Mouse (Mus musculus): ENCODE data around the gene Cdkn2c. TPM values are rescaled to one million over a fixed set of nuclear protein-coding genes. Genes with fewer than 3 reads are reported as not detected.

Gene Cdkn2c
- polyA plus RNA-seq, 1 experiment from 2014 or later: 18.0 TPM

- Histone ChIP-seq H3K4me3 (no peak overlapping the region), H3K9me3 (no peaks in the 10 kb centered on the region), H3K27me3 (peaks cover 71% of the 10 kb centered on the region), H3K4me2 (no peak overlapping the region), H3K36me3 (no peaks in the 10 kb centered on the region), H3K27ac (no peak overlapping the region), H3K9ac (no peak overlapping the region), H3K4me1 (peaks cover 13% of the 10 kb centered on the region)
- ATAC-seq (ENCODE audit: borderline replicate concordance, extremely low read depth, low FRiP score, low TSS enrichment): no peak
- 17% methylated on average over 4 of the region's 4 CpGs for WGBS
Measured at GRCm38 (mm10) chr4:109656301-109656700, 10.7 kb downstream of the Cdkn2c start.

- no peak for ATAC-seq (ENCODE audit: borderline replicate concordance, extremely low read depth, low FRiP score, low TSS enrichment)
- H3K36me3 ChIP-seq: no peaks in the 10 kb centered on the region
- H3K4me1 ChIP-seq: peaks cover 13% of the 10 kb centered on the region
- peaks cover 66% of the 10 kb centered on the region for H3K27me3 ChIP-seq
- H3K9ac ChIP-seq: no peak overlapping the region
- no peaks in the 10 kb centered on the region for H3K9me3 ChIP-seq
- no peak overlapping the region for H3K4me3 ChIP-seq
- 48% methylated on average over 2 of the region's 2 CpGs for WGBS
- no peak overlapping the region for H3K27ac ChIP-seq
- H3K4me2 ChIP-seq: no peak overlapping the region
Measured at GRCm38 (mm10) chr4:109655738-109656137, 11.3 kb downstream of the Cdkn2c start.

GRCm38 (mm10) chr4:109654701-109655100 is 12.3 kb downstream of the Cdkn2c start:
- H3K27me3 ChIP-seq: peaks cover 58% of the 10 kb centered on the region
- no peak for ATAC-seq (ENCODE audit: borderline replicate concordance, extremely low read depth, low FRiP score, low TSS enrichment)

GRCm38 (mm10) chr4:109653251-109653650 is 13.7 kb downstream of the Cdkn2c start:
- Histone ChIP-seq H3K27me3 (peaks cover 45% of the 10 kb centered on the region), H3K9ac (no peak overlapping the region), H3K9me3 (no peaks in the 10 kb centered on the region), H3K27ac (no peak overlapping the region), H3K36me3 (no peaks in the 10 kb centered on the region), H3K4me3 (no peak overlapping the region), H3K4me2 (no peak overlapping the region), H3K4me1 (peaks cover 13% of the 10 kb centered on the region)
- no peak for ATAC-seq (ENCODE audit: borderline replicate concordance, extremely low read depth, low FRiP score, low TSS enrichment)

More at GRCm38 (mm10) chr4:109654701-109655100, 12.3 kb downstream of the Cdkn2c start:
- H3K4me3 ChIP-seq: no peak overlapping the region
- H3K36me3 ChIP-seq: no peaks in the 10 kb centered on the region
- H3K4me2 ChIP-seq: no peak overlapping the region
- no peak overlapping the region for H3K9ac ChIP-seq
- peaks cover 13% of the 10 kb centered on the region for H3K4me1 ChIP-seq
- no peak overlapping the region for H3K27ac ChIP-seq
- no peaks in the 10 kb centered on the region for H3K9me3 ChIP-seq
- 60% methylated on average over 2 of the region's 2 CpGs for WGBS

GRCm38 (mm10) chr4:109649331-109649730 is 17.7 kb downstream of the Cdkn2c start:
- no peak overlapping the region for H3K27ac ChIP-seq
- no peak overlapping the region for H3K4me3 ChIP-seq
- no peak for ATAC-seq (ENCODE audit: borderline replicate concordance, extremely low read depth, low FRiP score, low TSS enrichment)
- H3K4me1 ChIP-seq: no peaks in the 10 kb centered on the region
- no peaks in the 10 kb centered on the region for H3K9me3 ChIP-seq
- H3K36me3 ChIP-seq: no peaks in the 10 kb centered on the region
- no peak overlapping the region for H3K4me2 ChIP-seq
- WGBS: 70% methylated on average over 5 of the region's 5 CpGs
- H3K27me3 ChIP-seq: peaks cover 11% of the 10 kb centered on the region
- no peak overlapping the region for H3K9ac ChIP-seq

GRCm38 (mm10) chr4:109647281-109647680 is 19.7 kb downstream of the Cdkn2c start:
- WGBS: 44% methylated on average over 4 of the region's 4 CpGs
- H3K9me3 ChIP-seq: no peaks in the 10 kb centered on the region
- no peak for ATAC-seq (ENCODE audit: borderline replicate concordance, extremely low read depth, low FRiP score, low TSS enrichment)

GRCm38 (mm10) chr4:109641451-109641850 is 25.5 kb downstream of the Cdkn2c start:
- H3K4me2 ChIP-seq: no peak overlapping the region
- no peak overlapping the region for H3K4me3 ChIP-seq
- 49% methylated on average over 3 of the region's 3 CpGs for WGBS
- no peaks in the 10 kb centered on the region for H3K27me3 ChIP-seq
- no peak overlapping the region for H3K9ac ChIP-seq
- H3K4me1 ChIP-seq: peaks cover 11% of the 10 kb centered on the region; the same call in 1 of the 2 replicates
- no peak overlapping the region for H3K27ac ChIP-seq
- H3K9me3 ChIP-seq: no peaks in the 10 kb centered on the region
- no peaks in the 10 kb centered on the region for H3K36me3 ChIP-seq
- ATAC-seq (ENCODE audit: borderline replicate concordance, extremely low read depth, low FRiP score, low TSS enrichment): peak; percentile 88

More at GRCm38 (mm10) chr4:109647281-109647680, 19.7 kb downstream of the Cdkn2c start:
- Histone ChIP-seq H3K4me1 (no peaks in the 10 kb centered on the region), H3K27ac (no peak overlapping the region), H3K9ac (no peak overlapping the region), H3K36me3 (no peaks in the 10 kb centered on the region), H3K27me3 (0 out of 2 replicates have a peak, but pooled peaks cover 5% of the 10 kb centered on the region), H3K4me3 (no peak overlapping the region), H3K4me2 (no peak overlapping the region)

GRCm38 (mm10) chr4:109640141-109640540 is 26.8 kb downstream of the Cdkn2c start:
- no peak overlapping the region for H3K4me3 ChIP-seq
- H3K9me3 ChIP-seq: no peaks in the 10 kb centered on the region
- no peaks in the 10 kb centered on the region for H3K36me3 ChIP-seq
- 83% methylated on average over 7 of the region's 7 CpGs for WGBS
- H3K4me1 ChIP-seq: peaks cover 11% of the 10 kb centered on the region; the same call in 1 of the 2 replicates
- H3K9ac ChIP-seq: no peak overlapping the region
- H3K4me2 ChIP-seq: no peak overlapping the region
- peak; percentile 49; the same call in 1 of the 2 replicates for ATAC-seq (ENCODE audit: borderline replicate concordance, extremely low read depth, low FRiP score, low TSS enrichment)
- H3K27me3 ChIP-seq: no peaks in the 10 kb centered on the region
- H3K27ac ChIP-seq: no peak overlapping the region

GRCm38 (mm10) chr4:109639356-109639755 is 27.6 kb downstream of the Cdkn2c start:
- Histone ChIP-seq H3K27ac (no peak overlapping the region), H3K36me3 (no peaks in the 10 kb centered on the region), H3K4me3 (no peak overlapping the region), H3K9ac (no peak overlapping the region), H3K9me3 (no peaks in the 10 kb centered on the region), H3K4me1 (peaks cover 11% of the 10 kb centered on the region; the same call in 1 of the 2 replicates), H3K4me2 (no peak overlapping the region), H3K27me3 (no peaks in the 10 kb centered on the region)
- WGBS: 80% methylated on average over 9 of the region's 9 CpGs
- no peak for ATAC-seq (ENCODE audit: borderline replicate concordance, extremely low read depth, low FRiP score, low TSS enrichment)

GRCm38 (mm10) chr4:109634971-109635370 is 32.0 kb downstream of the Cdkn2c start:
- Histone ChIP-seq H3K4me3 (no peak overlapping the region), H3K9ac (no peak overlapping the region), H3K4me2 (no peak overlapping the region), H3K36me3 (no peaks in the 10 kb centered on the region), H3K27me3 (no peaks in the 10 kb centered on the region), H3K4me1 (0 out of 2 replicates have a peak, but pooled peaks cover 1% of the 10 kb centered on the region), H3K27ac (no peak overlapping the region), H3K9me3 (no peaks in the 10 kb centered on the region)
- no peak for ATAC-seq (ENCODE audit: borderline replicate concordance, extremely low read depth, low FRiP score, low TSS enrichment)
- WGBS: 93% methylated on average over 2 of the region's 2 CpGs

GRCm38 (mm10) chr4:109631029-109631428 is 36.0 kb downstream of the Cdkn2c start:
- no peak overlapping the region for H3K9ac ChIP-seq
- H3K27ac ChIP-seq: no peak overlapping the region
- ATAC-seq (ENCODE audit: borderline replicate concordance, extremely low read depth, low FRiP score, low TSS enrichment): no peak
- 0 out of 2 replicates have a peak, but pooled peaks cover 3% of the 10 kb centered on the region for H3K4me1 ChIP-seq
- H3K4me2 ChIP-seq: no peak overlapping the region
- H3K27me3 ChIP-seq: no peaks in the 10 kb centered on the region
- no peaks in the 10 kb centered on the region for H3K36me3 ChIP-seq
- 71% methylated on average over 4 of the region's 4 CpGs for WGBS
- H3K4me3 ChIP-seq: no peak overlapping the region
- no peaks in the 10 kb centered on the region for H3K9me3 ChIP-seq

GRCm38 (mm10) chr4:109630215-109630614 is 36.8 kb downstream of the Cdkn2c start:
- Histone ChIP-seq H3K36me3 (no peaks in the 10 kb centered on the region), H3K4me3 (no peak overlapping the region), H3K9me3 (no peaks in the 10 kb centered on the region), H3K4me2 (no peak overlapping the region), H3K4me1 (0 out of 2 replicates have a peak, but pooled peaks cover 3% of the 10 kb centered on the region), H3K9ac (no peak overlapping the region), H3K27ac (no peak overlapping the region), H3K27me3 (no peaks in the 10 kb centered on the region)
- ATAC-seq (ENCODE audit: borderline replicate concordance, extremely low read depth, low FRiP score, low TSS enrichment): peak; percentile 84; the same call in 1 of the 2 replicates
- 36% methylated on average over 2 of the region's 2 CpGs for WGBS

GRCm38 (mm10) chr4:109612596-109612995 is 54.4 kb downstream of the Cdkn2c start:
- Histone ChIP-seq H3K4me3 (no peak overlapping the region), H3K9me3 (no peaks in the 10 kb centered on the region), H3K27me3 (no peaks in the 10 kb centered on the region), H3K9ac (no peak overlapping the region), H3K36me3 (no peaks in the 10 kb centered on the region), H3K27ac (no peak overlapping the region), H3K4me1 (no peaks in the 10 kb centered on the region), H3K4me2 (no peak overlapping the region)
- WGBS: 56% methylated on average over 4 of the region's 4 CpGs
- ATAC-seq (ENCODE audit: borderline replicate concordance, extremely low read depth, low FRiP score, low TSS enrichment): no peak
